Mouse (Mus musculus) brown adipose tissue, adult 24 weeks (tissue): ENCODE data around the gene Mea1. TPM values are rescaled to one million over a fixed set of nuclear protein-coding genes. Genes with fewer than 3 reads are reported as not detected.

Source experiments
- H3K27ac ChIP-seq: fragments of 200-500 bp; replicated peaks from 2 replicates; pipeline ENCODE4 v1.5.1; 2012; ENCODE audit warnings: low read depth, mild to moderate bottlenecking, low read length
- H3K4me1 ChIP-seq: fragments of 200-500 bp; 2 replicates; pipeline ENCODE4 v1.6.1; 2012; ENCODE audit warnings: low read length, mixed read lengths; ENCODE audit not compliant: control insufficient read depth, insufficient read depth, insufficient read length
- H3K4me3 ChIP-seq: fragments of 200-500 bp; 2 replicates; pipeline ENCODE4 v1.5.1; 2012; ENCODE audit warnings: low read depth, mild to moderate bottlenecking, low read length, moderate library complexity; ENCODE audit not compliant: insufficient read depth
- polyA plus RNA-seq: library from polyadenylated mRNA; stranded (reverse); fragments of >200 nt; gene quantifications from 2 replicates; pipeline ENCODE4 v1.2.4, GENCODE M21; 2012; ENCODE audit not compliant: missing spikeins, insufficient read depth, insufficient read length

Gene Mea1
- polyA plus RNA-seq, 1 experiment, result 148 TPM

DNA sequence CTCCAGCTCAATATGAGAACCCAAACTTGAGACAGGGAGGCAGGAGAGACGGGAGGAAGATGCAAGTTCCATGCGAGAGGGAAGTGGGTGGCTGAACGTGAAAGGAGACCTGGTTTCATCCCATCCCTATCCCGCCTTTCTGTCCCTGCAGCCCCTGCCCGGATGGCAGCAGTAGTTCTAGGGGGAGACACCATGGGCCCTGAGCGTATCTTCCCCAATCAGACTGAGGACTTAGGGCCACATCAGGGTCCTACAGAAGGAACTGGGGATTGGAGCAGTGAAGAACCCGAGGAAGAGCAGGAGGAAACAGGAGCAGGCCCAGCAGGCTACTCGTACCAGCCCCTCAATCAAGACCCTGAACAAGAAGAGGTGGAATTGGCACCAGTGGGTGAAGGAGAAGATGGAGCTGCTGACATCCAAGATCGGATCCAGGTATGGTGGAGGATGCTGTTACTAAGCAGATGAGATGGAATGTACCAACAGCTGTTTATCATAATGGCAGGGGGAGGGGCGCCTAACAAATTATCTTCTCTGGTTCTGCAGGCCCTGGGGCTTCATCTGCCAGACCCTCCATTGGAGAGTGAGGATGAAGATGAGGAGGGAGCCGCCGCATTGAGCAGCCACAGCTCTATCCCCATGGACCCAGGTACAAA, 3.0 kb downstream of the Mea1 start:
- peak overlapping the region; percentile 68 for H3K4me3 ChIP-seq
- H3K4me1 ChIP-seq, result peaks cover 4% of the 10 kb centered on the region; the same call in 1 of the 2 replicates
- H3K27ac ChIP-seq, result peak overlapping the region; percentile 51

DNA sequence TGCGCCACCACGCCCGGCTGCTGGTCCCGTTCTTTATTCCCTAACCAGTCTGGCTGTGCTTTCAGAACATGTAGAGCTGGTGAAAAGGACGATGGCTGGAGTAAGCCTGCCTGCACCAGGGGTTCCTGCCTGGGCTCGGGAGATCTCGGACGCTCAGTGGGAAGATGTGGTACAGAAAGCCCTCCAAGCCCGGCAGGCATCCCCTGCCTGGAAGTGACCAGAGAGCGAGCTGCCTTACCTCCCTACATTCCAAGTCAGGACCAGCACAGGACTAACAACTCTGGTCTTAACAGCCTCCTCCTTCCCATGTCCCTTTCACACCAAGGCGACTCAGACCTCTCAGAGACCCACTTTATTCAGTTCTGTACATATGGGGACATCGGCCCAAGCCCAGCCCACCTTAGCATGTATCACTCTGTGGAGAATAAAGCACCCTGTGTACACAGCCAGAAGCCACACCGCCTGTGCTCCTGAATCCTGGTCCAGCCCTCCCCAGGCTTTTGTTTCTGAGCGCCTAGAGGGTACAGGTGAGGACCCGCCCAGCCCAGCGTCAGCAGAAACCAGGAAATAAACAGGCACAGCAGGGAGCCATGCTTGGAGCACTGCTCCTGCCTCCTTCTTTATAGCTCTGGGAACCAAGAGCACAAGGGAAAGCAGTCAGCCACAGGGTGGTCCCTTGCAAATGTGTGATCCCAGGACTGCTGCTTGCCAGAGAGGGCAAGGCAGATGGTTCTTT, 4.2 kb downstream of the Mea1 start:
- Histone ChIP-seq H3K4me3 (no peak overlapping the region), H3K27ac (no peak overlapping the region), H3K4me1 (peaks cover 4% of the 10 kb centered on the region; the same call in 1 of the 2 replicates)

DNA sequence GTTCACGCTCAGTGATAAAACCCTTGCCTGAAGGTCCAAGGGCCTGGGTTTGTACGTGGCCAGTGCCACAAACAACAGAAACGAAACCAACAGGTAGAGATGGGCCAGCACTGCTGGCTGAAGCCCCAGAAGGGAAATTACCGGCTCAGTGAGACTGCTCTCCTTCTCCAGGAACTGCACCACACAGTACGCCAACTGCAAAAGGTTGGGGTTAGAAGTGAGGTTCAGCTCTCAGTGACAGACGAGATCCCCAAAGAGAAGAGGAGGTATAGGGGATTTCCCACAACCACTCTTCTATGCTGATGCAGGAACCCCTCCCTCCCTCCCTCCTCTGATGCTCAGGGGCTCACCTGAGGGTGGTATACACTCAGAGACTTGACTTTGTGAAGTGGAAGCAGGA, 7.3 kb downstream of the Mea1 start:
- Histone ChIP-seq H3K4me3 (no peak overlapping the region), H3K4me1 (peaks cover 4% of the 10 kb centered on the region; the same call in 1 of the 2 replicates), H3K27ac (no peak overlapping the region)

DNA sequence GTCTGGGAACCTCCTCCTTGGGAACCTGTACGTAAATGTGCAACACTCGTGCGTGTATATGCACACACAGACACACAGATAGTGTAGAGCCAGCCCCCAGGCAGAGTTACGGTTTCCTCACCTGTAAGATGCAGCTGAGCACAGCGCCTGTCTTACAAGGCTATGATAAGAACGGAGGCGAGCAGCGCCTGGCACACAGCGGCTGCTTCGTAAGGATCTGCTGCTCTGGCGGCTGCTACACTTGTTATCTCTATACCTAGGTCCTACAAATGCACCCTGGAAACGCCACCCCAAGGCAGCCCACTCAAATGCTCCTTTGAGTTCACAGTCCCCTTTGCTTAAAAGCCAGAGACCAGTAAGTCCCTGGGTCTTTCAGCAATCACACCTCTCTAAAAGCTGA, 12.1 kb downstream of the Mea1 start:
- Histone ChIP-seq H3K27ac (no peak overlapping the region), H3K4me3 (no peak overlapping the region), H3K4me1 (no peaks in the 10 kb centered on the region)

DNA sequence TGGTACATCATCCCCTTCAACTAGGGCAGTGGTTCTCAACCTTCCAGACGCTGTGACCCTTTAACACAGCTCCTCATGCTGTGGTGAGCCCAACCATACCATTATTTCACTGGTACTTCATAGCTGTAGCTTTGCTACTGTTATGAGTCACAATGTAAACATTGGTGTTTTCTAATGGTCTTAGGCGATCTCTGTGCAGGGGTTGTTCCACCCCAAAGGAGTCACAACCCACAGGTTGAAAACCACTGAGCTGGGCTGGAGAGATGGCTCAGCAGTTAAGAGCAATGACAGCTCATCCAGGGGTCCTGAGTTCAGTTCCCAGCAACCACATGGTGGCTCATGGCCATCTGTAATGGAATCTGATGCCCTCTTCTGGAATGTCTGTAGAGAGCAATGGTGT, 12.8 kb downstream of the Mea1 start:
- Histone ChIP-seq H3K27ac (no peak overlapping the region), H3K4me1 (no peaks in the 10 kb centered on the region), H3K4me3 (no peak overlapping the region)

DNA sequence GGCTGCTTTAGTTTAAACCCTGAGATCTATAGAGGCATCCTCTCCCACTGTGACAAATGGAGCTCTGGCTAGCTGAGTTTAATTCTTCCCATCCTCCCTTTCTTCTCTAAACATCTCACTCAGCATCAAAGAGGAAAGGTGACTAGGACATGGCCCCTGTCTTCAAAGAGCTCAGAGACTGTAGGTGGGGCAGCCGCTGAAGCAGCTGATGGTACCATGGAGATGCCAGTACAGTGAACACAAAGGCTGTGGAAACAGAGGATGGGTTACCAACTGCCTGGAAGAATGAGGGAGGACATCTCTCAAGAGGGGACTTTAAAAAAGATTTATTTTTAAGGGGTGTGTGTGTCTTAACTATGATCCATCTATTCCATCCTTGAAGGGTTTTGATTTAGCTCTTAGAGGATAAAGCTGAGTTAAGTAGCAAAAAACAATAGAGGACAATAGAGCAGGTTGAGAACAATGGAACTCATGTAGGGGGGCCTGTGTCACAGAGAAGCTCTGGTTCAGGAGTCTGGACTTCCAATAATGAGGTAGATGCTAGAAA, 16.0 kb downstream of the Mea1 start:
- Histone ChIP-seq H3K4me1 (no peaks in the 10 kb centered on the region), H3K27ac (no peak overlapping the region), H3K4me3 (no peak overlapping the region)

DNA sequence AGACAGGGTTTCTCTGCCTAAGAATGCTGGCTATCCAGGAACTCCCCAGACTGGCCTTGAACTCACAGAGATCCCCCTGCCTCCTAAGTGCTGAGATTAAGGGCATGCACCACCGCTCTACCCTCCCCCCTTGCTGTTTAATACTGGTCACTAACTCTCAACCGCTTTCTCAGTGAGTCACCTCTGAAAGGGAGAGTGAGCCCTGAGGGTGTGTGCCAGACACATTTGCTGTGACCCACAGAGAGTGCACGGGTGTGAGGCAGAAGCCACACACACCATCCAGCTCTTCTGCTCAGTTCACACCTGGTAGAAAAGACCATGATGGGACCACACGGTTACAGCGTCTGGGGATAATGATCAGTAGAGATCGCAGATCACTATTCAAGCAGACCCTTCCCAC, 19.9 kb downstream of the Mea1 start:
- Histone ChIP-seq H3K27ac (no peak overlapping the region), H3K4me3 (no peak overlapping the region), H3K4me1 (peaks cover 10% of the 10 kb centered on the region)

DNA sequence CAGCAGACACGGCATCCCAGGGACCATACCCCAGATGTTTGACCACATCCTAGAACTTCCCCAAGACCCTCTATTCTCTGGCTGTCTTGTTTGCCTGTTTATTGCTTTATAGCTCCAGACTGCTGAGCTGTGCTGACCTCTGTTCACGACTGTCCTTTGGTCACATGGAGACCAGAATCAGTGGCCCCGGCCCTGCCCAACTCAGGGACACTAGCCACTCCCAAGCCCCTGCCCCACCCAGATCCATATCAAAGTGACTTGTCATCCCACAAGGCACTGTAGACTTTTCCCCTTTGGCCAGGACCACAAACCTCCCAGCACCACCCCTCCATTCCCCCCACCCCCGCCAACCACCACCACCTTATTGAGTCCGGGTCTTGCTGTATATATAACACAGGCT, 20.7 kb downstream of the Mea1 start:
- Histone ChIP-seq H3K4me1 (peaks cover 16% of the 10 kb centered on the region), H3K27ac (no peak overlapping the region), H3K4me3 (no peak overlapping the region)

DNA sequence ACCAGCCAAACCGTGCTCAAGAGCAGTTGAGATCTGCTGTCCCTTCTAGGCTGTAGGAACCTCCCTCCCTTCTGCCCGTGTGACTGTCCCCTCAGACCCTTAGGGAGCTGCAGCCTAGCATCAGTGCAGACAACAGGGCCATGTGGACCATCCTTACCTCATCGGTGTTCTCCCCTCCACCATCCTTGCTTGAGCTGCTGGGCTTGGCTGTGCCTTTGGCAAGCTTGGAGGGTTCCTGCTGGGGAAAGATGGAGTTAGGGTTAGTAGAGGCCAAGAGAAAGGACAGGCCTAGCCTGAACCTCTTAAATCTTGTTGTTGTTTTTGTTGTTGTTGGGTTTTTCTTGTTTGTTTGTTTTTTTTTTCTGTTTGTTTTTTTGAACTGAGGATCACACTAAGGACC, 21.3 kb downstream of the Mea1 start:
- H3K27ac ChIP-seq, result no peak overlapping the region
- no peak overlapping the region for H3K4me3 ChIP-seq
- peaks cover 16% of the 10 kb centered on the region for H3K4me1 ChIP-seq

DNA sequence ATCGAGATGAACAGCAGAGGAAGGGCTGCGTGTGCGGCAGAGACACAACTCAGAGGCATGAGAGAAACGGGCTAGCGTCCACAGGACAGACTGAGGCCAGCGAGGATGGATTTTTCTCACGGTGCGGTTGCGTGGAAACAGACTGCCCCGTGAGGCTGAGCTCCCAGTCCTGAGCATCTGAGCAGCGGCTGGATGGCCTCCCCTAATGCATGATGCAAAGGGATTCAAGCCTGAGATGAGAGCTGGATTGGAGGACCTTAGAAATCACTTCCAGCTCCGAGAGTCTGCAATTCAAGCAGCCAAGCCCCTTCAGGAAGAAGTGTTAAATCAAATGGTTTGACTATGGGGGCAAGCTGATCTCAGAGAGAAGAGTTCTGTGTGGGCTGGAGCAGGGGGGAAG, 22.9 kb downstream of the Mea1 start:
- H3K4me3 ChIP-seq, result no peak overlapping the region
- H3K27ac ChIP-seq, result no peak overlapping the region
- H3K4me1 ChIP-seq, result peaks cover 20% of the 10 kb centered on the region

DNA sequence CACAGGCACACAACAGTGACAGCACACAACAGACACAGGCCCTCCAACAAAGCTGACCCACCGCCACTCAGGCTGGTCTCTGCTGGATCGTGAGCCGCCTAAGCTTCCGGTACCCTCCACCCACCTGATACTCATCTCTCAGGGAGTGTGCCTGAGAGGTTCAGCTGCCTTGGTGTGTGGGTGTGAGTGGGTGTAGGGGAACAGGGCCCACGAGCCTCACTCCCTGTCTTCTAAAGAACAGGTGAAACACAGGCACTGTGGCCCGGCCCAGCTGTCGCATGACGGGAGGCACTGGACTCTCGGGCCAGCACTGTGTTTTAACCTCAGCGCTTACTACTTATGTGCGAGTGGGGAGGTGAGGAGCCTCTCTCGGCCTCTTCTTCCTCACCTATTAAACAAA, 23.5 kb downstream of the Mea1 start:
- no peak overlapping the region for H3K27ac ChIP-seq
- H3K4me3 ChIP-seq, result no peak overlapping the region
- H3K4me1 ChIP-seq, result peaks cover 20% of the 10 kb centered on the region

DNA sequence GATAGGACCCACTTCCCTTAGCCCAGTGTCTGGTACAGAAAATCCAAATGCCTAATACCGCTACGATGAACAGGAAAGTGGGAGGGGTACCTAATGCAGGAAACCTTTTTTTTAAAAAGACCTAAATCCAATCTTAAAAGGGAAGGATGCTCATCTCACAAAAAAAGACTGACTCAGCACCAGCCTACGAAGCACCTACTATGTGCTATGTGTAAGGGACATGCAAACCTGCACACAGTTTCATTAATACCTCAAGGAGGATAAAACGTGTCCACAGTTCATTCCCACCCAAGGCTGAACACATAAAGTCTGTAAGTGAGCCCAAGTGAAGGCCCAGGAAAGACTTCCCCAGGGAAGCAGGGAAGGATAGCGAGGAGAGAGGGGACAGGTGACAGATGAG, 23.9 kb downstream of the Mea1 start:
- no peak overlapping the region for H3K27ac ChIP-seq
- no peak overlapping the region for H3K4me3 ChIP-seq
- H3K4me1 ChIP-seq, result peaks cover 20% of the 10 kb centered on the region

DNA sequence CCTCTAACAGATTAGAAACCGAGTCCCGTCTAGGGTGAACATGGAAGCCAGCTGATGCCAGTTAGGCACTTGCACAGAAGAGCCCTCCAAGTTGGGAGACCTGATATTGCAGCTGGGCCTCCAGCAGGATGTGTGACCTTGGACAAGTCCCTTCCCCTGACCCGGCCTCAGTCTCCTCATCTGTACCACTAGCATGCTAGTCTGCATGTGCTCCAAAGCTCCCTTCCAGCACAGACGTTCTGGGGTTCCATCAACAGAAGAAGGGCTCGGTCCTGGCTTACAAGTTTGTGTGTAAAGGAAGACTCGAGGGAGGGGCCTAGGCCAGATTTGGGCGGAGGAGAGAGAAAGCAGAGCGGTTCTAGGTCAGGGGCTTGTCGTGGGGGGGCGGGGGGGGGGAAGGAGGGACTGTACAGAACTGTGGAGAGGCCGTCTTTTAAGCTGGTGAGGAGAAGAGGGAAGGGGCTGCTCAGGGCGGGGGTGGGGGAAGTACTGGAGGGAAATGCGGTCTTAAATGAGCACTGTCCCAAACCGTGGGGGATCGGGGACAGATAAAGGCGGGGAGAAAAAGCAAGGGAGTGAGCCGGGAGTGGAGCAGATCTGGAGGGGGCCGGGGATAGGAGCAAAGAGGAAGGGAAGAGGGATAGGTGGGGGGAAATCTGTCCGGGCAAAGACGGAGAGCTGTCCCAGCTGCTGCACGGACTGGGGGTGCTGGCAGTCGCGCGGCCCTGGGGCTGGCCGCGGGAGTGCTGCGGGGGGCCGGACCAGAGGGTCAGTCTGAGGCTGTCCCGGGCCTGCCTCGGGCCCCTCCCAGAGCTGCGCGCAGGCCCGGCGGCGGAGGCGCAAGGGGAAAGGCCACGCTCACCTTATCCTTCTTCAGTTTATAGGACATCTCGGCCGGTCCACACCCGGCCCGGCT, 25.6 kb downstream of the Mea1 start:
- H3K4me1 ChIP-seq, result peaks cover 20% of the 10 kb centered on the region
- H3K4me3 ChIP-seq, result peak overlapping the region; percentile 93
- no peak overlapping the region for H3K27ac ChIP-seq

DNA sequence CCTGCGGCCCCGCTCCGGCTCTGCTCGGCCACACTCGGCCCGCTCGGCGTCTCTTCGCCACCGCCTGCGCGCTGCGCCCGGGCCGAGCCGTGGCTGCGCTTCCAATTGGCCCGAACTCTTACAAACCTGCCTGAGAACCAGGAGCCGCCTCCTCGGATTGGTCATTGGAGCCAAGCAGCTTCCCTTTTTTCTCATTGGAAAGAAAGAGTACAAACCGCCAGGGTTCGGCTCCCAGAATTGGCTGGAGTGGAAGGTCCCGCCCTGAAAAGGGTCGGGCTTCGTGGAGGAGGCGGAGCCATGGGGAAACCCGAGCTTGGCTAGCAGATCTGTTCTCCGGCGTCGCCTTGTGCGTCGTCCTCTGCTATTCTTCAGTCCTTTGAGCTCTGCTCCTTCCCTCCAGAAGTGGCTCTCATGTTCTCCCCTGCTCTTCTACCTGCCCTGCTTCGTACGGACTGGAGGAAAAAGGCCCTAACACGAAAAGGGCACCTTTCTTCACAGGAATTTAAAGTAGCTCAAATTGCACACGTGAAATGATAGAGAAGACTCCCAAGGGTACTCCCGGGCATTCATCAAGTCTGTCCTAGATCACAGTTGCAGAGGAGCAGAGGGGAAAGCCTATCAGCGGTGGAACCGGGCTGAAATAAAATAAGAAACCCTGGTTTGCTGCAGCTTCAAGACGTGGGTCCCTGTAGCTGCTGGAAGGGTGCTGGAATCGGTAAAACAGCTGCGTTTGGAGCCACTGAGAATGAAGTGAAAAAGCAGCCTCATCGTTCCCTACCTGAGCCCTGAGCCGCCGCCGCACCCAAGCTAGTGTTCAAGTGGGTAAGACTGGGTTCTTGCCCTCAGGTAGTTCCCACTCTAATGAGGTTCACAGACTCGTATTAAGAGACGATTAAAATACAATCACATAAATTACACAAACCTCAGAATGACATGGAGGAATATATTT, 26.6 kb downstream of the Mea1 start, which contains the start of gene Ppp2r5d:
Gene Ppp2r5d (minus strand): TSS at position 225 of the 949 bp plus-strand sequence.
- H3K4me3 ChIP-seq, result peak within 1 kb of the TSS; percentile 93
- H3K27ac ChIP-seq, result peak within 1 kb of the TSS; percentile 33; the same call in 1 of the 2 replicates

More for the DNA sequence above, 26.6 kb downstream of the Mea1 start, which contains the start of gene Ppp2r5d:
- peaks cover 20% of the 10 kb centered on the region for H3K4me1 ChIP-seq
